Mouse (Mus musculus): ENCODE results near the gene Fyb. TPM values are rescaled to one million over a fixed set of nuclear protein-coding genes. Genes with fewer than 3 reads are reported as not detected.
A peak's percentile ranks its signal among the peaks of the same experiment; 100 is the strongest.

Fyb gene
- polyA plus RNA-seq, 1 experiment from 2014 or later: 3.2 TPM

DNA sequence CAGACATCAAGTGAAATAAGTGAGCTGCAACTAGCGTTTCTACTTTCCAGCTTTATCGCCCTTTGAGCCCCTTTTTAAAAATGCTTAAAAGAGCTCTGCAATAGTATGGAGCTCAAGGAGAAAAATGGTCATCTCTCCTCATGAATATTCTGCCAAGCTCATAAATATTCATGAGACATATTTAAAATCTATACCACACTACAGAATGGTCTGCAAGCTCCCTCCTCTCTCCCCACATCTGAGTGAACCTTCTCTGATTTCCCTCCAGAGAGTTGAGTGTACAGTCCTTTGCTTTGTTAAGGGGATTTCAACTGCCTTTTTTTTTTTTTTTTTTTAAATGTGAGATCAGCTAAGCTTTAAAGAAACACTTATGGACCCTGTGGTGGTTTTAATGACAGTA lies 155.8 kb downstream of the Fyb start:
- Histone ChIP-seq H3K27me3 (ENCODE audit: control insufficient read depth, insufficient read depth, low read length) (no peaks in the 10 kb centered on the region), H3K9me3 (ENCODE audit: control insufficient read depth, low read length) (no peaks in the 10 kb centered on the region), H3K36me3 (ENCODE audit: control insufficient read depth, insufficient read depth, low read length) (no peaks in the 10 kb centered on the region), H3K4me3 (ENCODE audit: low read length) (no peak overlapping the region), H3K4me2 (replicated peaks; ENCODE audit: low read depth, low read length) (no peak overlapping the region), H3K27ac (ENCODE audit: low read depth, low read length) (no peak overlapping the region), H3K4me1 (ENCODE audit: control insufficient read depth, insufficient read depth, low read length) (no peaks in the 10 kb centered on the region), H3K9ac (ENCODE audit: low read depth, low read length) (no peak overlapping the region)
- no peak for ATAC-seq (ENCODE audit: low FRiP score, low TSS enrichment)
- WGBS: 83% methylated on average over 2 of the region's 2 CpGs

DNA sequence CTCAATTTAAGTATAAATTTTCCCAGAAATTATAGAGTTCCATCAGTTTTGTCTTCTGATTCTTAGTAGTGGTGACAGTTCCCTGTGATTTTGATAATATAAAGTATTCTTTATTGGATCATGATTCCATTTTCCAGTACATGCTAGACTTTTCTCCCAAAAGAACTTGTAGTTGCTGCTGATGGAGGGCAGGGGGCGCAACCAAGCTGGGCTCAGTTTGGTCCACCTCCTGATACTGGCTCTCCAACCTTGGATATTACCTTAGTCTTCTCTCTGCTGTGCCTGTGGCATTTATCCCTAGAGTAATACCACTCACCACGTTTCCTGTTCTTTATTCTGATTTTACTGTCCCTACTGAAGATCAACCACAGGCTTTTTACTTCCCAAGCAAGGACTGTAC lies 179.5 kb downstream of the Fyb start:
- Histone ChIP-seq H3K27ac (ENCODE audit: low read depth, low read length) (no peak overlapping the region), H3K27me3 (ENCODE audit: control insufficient read depth, insufficient read depth, low read length) (no peaks in the 10 kb centered on the region), H3K9me3 (ENCODE audit: control insufficient read depth, low read length) (no peaks in the 10 kb centered on the region), H3K4me1 (ENCODE audit: control insufficient read depth, insufficient read depth, low read length) (no peaks in the 10 kb centered on the region), H3K4me2 (replicated peaks; ENCODE audit: low read depth, low read length) (no peak overlapping the region), H3K4me3 (ENCODE audit: low read length) (no peak overlapping the region), H3K36me3 (ENCODE audit: control insufficient read depth, insufficient read depth, low read length) (no peaks in the 10 kb centered on the region), H3K9ac (ENCODE audit: low read depth, low read length) (no peak overlapping the region)
- no peak for ATAC-seq (ENCODE audit: low FRiP score, low TSS enrichment)
- WGBS: 77% methylated on average over 2 of the region's 2 CpGs

DNA sequence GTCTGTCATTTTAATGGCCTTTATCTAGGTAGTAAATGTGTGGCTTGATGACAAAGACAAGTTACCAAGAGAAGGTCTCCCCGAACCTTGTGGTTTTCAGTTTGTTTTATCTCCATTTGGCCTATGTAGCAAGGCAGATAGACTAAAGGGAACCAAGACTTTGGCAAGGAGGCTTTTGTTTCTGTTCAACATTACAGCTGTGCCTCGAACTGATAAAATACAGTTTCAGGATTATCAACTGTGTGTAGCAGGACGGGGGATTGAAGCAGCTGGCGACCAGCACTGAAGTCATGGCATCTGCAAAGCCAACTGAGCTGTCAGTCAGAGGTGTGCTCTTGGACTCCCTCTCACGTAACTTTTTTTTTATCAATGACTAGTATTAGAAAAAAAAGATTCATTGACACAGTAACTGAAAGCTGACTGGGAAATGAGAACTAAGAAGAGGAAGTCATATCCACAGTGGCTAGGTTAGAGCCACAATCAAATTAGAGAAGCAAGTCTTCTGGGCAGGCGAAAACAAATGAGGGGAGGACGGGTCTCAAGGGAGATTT lies 182.8 kb downstream of the Fyb start:
- Histone ChIP-seq H3K27ac (ENCODE audit: low read depth, low read length) (no peak overlapping the region), H3K4me3 (ENCODE audit: low read length) (no peak overlapping the region), H3K4me2 (replicated peaks; ENCODE audit: low read depth, low read length) (no peak overlapping the region), H3K4me1 (ENCODE audit: control insufficient read depth, insufficient read depth, low read length) (peaks cover 5% of the 10 kb centered on the region; the same call in 1 of the 2 replicates), H3K9me3 (ENCODE audit: control insufficient read depth, low read length) (no peaks in the 10 kb centered on the region), H3K36me3 (ENCODE audit: control insufficient read depth, insufficient read depth, low read length) (no peaks in the 10 kb centered on the region), H3K27me3 (ENCODE audit: control insufficient read depth, insufficient read depth, low read length) (no peaks in the 10 kb centered on the region), H3K9ac (ENCODE audit: low read depth, low read length) (no peak overlapping the region)
- 45% methylated on average over 7 of the region's 7 CpGs for WGBS
- ATAC-seq (ENCODE audit: low FRiP score, low TSS enrichment): no peak

DNA sequence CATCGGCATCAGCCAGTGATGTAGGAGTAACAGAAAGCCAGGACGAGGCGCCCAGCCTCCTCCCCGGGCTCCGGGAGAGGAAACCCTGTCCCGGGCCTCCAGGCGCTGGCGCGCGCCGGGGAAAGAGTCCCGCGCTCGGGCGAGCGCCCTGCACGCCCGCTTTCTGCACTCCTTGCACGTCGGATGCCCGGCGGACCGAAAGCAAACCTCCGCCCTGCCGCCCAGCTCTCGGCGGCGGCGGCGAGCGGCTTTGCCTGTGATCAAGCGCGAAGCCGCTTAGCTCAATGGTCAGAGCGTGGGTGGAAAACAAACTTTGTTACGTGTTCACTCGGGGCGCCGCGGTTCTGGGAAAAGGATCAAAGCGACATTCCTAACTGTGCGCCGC lies 184.9 kb downstream of the Fyb start:
- Histone ChIP-seq H3K27me3 (ENCODE audit: control insufficient read depth, insufficient read depth, low read length) (no peaks in the 10 kb centered on the region), H3K4me1 (ENCODE audit: control insufficient read depth, insufficient read depth, low read length) (peaks cover 8% of the 10 kb centered on the region; the same call in 1 of the 2 replicates), H3K4me2 (replicated peaks; ENCODE audit: low read depth, low read length) (peak overlapping the region; percentile 84), H3K9ac (ENCODE audit: low read depth, low read length) (peak overlapping the region; percentile 93), H3K36me3 (ENCODE audit: control insufficient read depth, insufficient read depth, low read length) (no peaks in the 10 kb centered on the region), H3K4me3 (ENCODE audit: low read length) (peak overlapping the region; percentile 88), H3K27ac (ENCODE audit: low read depth, low read length) (peak overlapping the region; percentile 91), H3K9me3 (ENCODE audit: control insufficient read depth, low read length) (no peaks in the 10 kb centered on the region)
- ATAC-seq (ENCODE audit: low FRiP score, low TSS enrichment): peak; percentile 78
- WGBS: under 1% methylated on average over 43 of the region's 43 CpGs

DNA sequence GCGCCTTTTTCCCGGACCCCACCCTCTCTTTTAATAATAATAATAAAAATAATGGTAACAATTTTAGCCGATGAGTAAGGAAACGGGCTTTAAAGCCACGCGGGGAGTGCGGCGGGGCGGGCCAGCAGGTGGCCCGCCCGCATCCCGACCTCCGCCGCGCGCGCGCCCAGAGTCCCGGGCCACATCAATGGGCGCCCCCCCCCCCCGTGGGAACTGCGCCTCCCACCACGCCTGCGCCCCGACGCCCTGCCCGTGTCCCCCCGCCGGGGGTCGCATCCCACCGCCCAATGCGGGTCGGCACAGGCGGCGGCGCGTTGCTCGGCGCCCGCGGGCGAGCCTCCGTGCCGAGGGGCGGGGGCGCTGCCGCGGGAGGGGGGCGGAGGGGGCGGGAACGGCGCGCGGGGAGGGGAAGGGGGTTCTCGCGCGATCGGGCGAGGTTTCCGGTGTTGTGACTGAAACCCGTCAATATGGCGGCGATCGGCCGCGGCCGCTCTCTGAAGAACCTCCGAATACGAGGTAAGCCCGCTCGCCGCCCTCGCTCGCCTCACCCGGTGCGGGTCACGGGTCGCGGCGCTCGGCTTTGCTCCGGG lies 185.4 kb downstream of the Fyb start, which contains the start of gene Rictor:
Rictor (plus strand) TSS at position 444 of the 590 bp plus-strand sequence.
- Histone ChIP-seq H3K4me1 (ENCODE audit: control insufficient read depth, insufficient read depth, low read length) (peaks cover 9% of the 10 kb centered on the region; the same call in 1 of the 2 replicates), H3K36me3 (ENCODE audit: control insufficient read depth, insufficient read depth, low read length) (no peaks in the 10 kb centered on the region), H3K9ac (ENCODE audit: low read depth, low read length) (peak within 1 kb of the TSS; percentile 93), H3K9me3 (ENCODE audit: control insufficient read depth, low read length) (no peaks in the 10 kb centered on the region), H3K27me3 (ENCODE audit: control insufficient read depth, insufficient read depth, low read length) (no peaks in the 10 kb centered on the region), H3K27ac (ENCODE audit: low read depth, low read length) (peak within 1 kb of the TSS; percentile 91), H3K4me3 (ENCODE audit: low read length) (peak within 1 kb of the TSS; percentile 88), H3K4me2 (replicated peaks; ENCODE audit: low read depth, low read length) (peak within 1 kb of the TSS; percentile 84)
- WGBS: under 1% methylated on average over 55 of the region's 82 CpGs
- ATAC-seq (ENCODE audit: low FRiP score, low TSS enrichment): peak; percentile 86

- Histone ChIP-seq H3K27me3 (ENCODE audit: control insufficient read depth, insufficient read depth, low read length) (no peaks in the 10 kb centered on the region), H3K4me2 (replicated peaks; ENCODE audit: low read depth, low read length) (peak overlapping the region; percentile 84), H3K9me3 (ENCODE audit: control insufficient read depth, low read length) (no peaks in the 10 kb centered on the region), H3K4me3 (ENCODE audit: low read length) (peak overlapping the region; percentile 88), H3K27ac (ENCODE audit: low read depth, low read length) (peak overlapping the region; percentile 91), H3K9ac (ENCODE audit: low read depth, low read length) (peak overlapping the region; percentile 93), H3K4me1 (ENCODE audit: control insufficient read depth, insufficient read depth, low read length) (peaks cover 12% of the 10 kb centered on the region; the same call in 1 of the 2 replicates), H3K36me3 (ENCODE audit: control insufficient read depth, insufficient read depth, low read length) (no peaks in the 10 kb centered on the region)
- WGBS: 1% methylated on average over 68 of the region's 89 CpGs
- ATAC-seq (ENCODE audit: low FRiP score, low TSS enrichment): peak; percentile 68
Measured at GRCm38 (mm10) chr15:6708526-6709441, 186.1 kb downstream of the Fyb start.

- peak overlapping the region; percentile 88 for H3K4me3 ChIP-seq (ENCODE audit: low read length)
- H3K4me2 ChIP-seq (replicated peaks; ENCODE audit: low read depth, low read length): peak overlapping the region; percentile 84
- no peaks in the 10 kb centered on the region for H3K9me3 ChIP-seq (ENCODE audit: control insufficient read depth, low read length)
- peaks cover 20% of the 10 kb centered on the region for H3K4me1 ChIP-seq (ENCODE audit: control insufficient read depth, insufficient read depth, low read length)
- H3K36me3 ChIP-seq (ENCODE audit: control insufficient read depth, insufficient read depth, low read length): no peaks in the 10 kb centered on the region
- ATAC-seq (ENCODE audit: low FRiP score, low TSS enrichment): no peak
- no peaks in the 10 kb centered on the region for H3K27me3 ChIP-seq (ENCODE audit: control insufficient read depth, insufficient read depth, low read length)
- 19% methylated on average over 8 of the region's 8 CpGs for WGBS
- H3K9ac ChIP-seq (ENCODE audit: low read depth, low read length): peak overlapping the region; percentile 93
- no peak overlapping the region for H3K27ac ChIP-seq (ENCODE audit: low read depth, low read length)
Measured at GRCm38 (mm10) chr15:6709618-6710017, 187.0 kb downstream of the Fyb start.

- Histone ChIP-seq H3K9me3 (ENCODE audit: control insufficient read depth, low read length) (no peaks in the 10 kb centered on the region), H3K9ac (ENCODE audit: low read depth, low read length) (no peak overlapping the region), H3K4me1 (ENCODE audit: control insufficient read depth, insufficient read depth, low read length) (peaks cover 26% of the 10 kb centered on the region), H3K4me2 (replicated peaks; ENCODE audit: low read depth, low read length) (no peak overlapping the region; the same call in 1 of the 2 replicates), H3K4me3 (ENCODE audit: low read length) (peak overlapping the region; percentile 88; the same call in 1 of the 2 replicates), H3K27me3 (ENCODE audit: control insufficient read depth, insufficient read depth, low read length) (no peaks in the 10 kb centered on the region), H3K36me3 (ENCODE audit: control insufficient read depth, insufficient read depth, low read length) (no peaks in the 10 kb centered on the region), H3K27ac (ENCODE audit: low read depth, low read length) (no peak overlapping the region)
- WGBS: 65% methylated on average over 7 of the region's 7 CpGs
- ATAC-seq (ENCODE audit: low FRiP score, low TSS enrichment): no peak
Measured at GRCm38 (mm10) chr15:6710341-6710740, 187.7 kb downstream of the Fyb start.
